Mouse (Mus musculus) midbrain, embryonic 15.5 days (tissue): ENCODE results near the gene Gpatch2. TPM values are rescaled to one million over a fixed set of nuclear protein-coding genes. Genes with fewer than 3 reads are reported as not detected.
A peak's percentile ranks its signal among the peaks of the same experiment; 100 is the strongest.

Source experiments
- ATAC-seq: fragments of 200-750 bp; cut with Nextera tagmentation; replicated peaks from 2 replicates; pipeline ENCODE4 v1.8.0; 2017; ENCODE audit warnings: moderate TSS enrichment
- H3K27ac ChIP-seq: fragments of 300-500 bp; sonication (generic); 2 replicates; pipeline ENCODE4 v1.5.1; 2015; ENCODE audit warnings: mild to moderate bottlenecking, inconsistent platforms
- H3K27me3 ChIP-seq: fragments of 300-500 bp; sonication (generic); replicated peaks from 2 replicates; pipeline ENCODE4 v1.6.1; 2015; ENCODE audit warnings: inconsistent platforms
- H3K36me3 ChIP-seq: fragments of 300-500 bp; sonication (generic); replicated peaks from 2 replicates; pipeline ENCODE4 v1.6.1; 2015; ENCODE audit warnings: inconsistent platforms
- H3K4me1 ChIP-seq: fragments of 300-500 bp; sonication (generic); 2 replicates; pipeline ENCODE4 v1.6.1; 2015; ENCODE audit warnings: inconsistent platforms
- H3K4me2 ChIP-seq: fragments of 300-500 bp; sonication (generic); 2 replicates; pipeline ENCODE4 v1.6.1; 2015; ENCODE audit warnings: inconsistent platforms, mild to moderate bottlenecking, moderate library complexity
- H3K4me3 ChIP-seq: fragments of 300-500 bp; sonication (generic); 2 replicates; pipeline ENCODE4 v1.5.1; 2015; ENCODE audit warnings: mild to moderate bottlenecking, inconsistent platforms
- H3K9ac ChIP-seq: fragments of 300-500 bp; sonication (generic); 2 replicates; pipeline ENCODE4 v1.6.1; 2015; ENCODE audit warnings: mild to moderate bottlenecking, inconsistent platforms
- H3K9me3 ChIP-seq: fragments of 300-500 bp; sonication (generic); 2 replicates; pipeline ENCODE4 v1.6.1; 2016; ENCODE audit warnings: inconsistent platforms
- WGBS: fragments of 180-500 bp; shearing (Covaris S2); methylation state at CpG from one replicate; pipeline ENCODE4 v1.1.7; 2015; ENCODE audit warnings: mixed read lengths; 5-methylcytosine and 5-hydroxymethylcytosine counted together
- polyA plus RNA-seq: library from polyadenylated mRNA; unstranded; fragments of >200 nt; fragmentation: Nextera tagmentation; extraction: Ambion mirVana; gene quantifications from 2 replicates; pipeline ENCODE4 v1.2.1, GENCODE M21; 2015

The Gpatch2 gene
- polyA plus RNA-seq, 1 experiment from 2014 or later: 18.6 TPM

DNA sequence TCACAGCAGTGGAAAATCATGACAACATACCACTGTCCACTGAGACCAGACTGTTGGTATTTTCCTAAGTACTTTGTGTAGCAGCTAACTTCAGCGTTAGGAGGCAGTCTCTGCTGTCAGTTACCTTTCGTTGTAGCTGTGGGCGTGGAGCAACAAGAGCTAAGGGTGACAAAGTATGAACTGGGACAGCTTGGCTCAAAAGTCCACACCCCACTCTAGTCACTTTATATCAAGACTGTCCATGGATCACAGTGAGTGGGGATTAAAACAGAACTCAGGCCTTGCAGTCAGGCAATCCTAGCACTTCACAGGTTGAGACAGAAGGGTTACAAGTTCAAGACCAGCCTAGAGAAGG is 77.1 kb downstream of the Gpatch2 start:
- Histone ChIP-seq H3K27me3 (no peaks in the 10 kb centered on the region), H3K4me1 (no peaks in the 10 kb centered on the region), H3K27ac (no peak overlapping the region), H3K9ac (no peak overlapping the region), H3K36me3 (no peaks in the 10 kb centered on the region), H3K4me3 (no peak overlapping the region), H3K9me3 (no peaks in the 10 kb centered on the region), H3K4me2 (no peak overlapping the region)
- WGBS: 94% methylated on average over 3 of the region's 3 CpGs
- ATAC-seq: no peak

GRCm38 (mm10) chr1:187293233-187293632 is 77.9 kb downstream of the Gpatch2 start:
- no peak overlapping the region for H3K27ac ChIP-seq
- H3K27me3 ChIP-seq: no peaks in the 10 kb centered on the region
- no peaks in the 10 kb centered on the region for H3K4me1 ChIP-seq
- no peak overlapping the region for H3K4me2 ChIP-seq
- no peak overlapping the region for H3K4me3 ChIP-seq
- no peaks in the 10 kb centered on the region for H3K36me3 ChIP-seq
- no peak for ATAC-seq
- 90% methylated on average over 3 of the region's 3 CpGs for WGBS
- no peaks in the 10 kb centered on the region for H3K9me3 ChIP-seq
- H3K9ac ChIP-seq: no peak overlapping the region

GRCm38 (mm10) chr1:187294522-187294921 is 79.2 kb downstream of the Gpatch2 start:
- Histone ChIP-seq H3K9me3 (no peaks in the 10 kb centered on the region), H3K27ac (no peak overlapping the region), H3K4me3 (no peak overlapping the region), H3K4me2 (no peak overlapping the region), H3K36me3 (no peaks in the 10 kb centered on the region), H3K27me3 (no peaks in the 10 kb centered on the region), H3K9ac (no peak overlapping the region), H3K4me1 (no peaks in the 10 kb centered on the region)
- 91% methylated on average over 5 of the region's 5 CpGs for WGBS
- no peak for ATAC-seq

DNA sequence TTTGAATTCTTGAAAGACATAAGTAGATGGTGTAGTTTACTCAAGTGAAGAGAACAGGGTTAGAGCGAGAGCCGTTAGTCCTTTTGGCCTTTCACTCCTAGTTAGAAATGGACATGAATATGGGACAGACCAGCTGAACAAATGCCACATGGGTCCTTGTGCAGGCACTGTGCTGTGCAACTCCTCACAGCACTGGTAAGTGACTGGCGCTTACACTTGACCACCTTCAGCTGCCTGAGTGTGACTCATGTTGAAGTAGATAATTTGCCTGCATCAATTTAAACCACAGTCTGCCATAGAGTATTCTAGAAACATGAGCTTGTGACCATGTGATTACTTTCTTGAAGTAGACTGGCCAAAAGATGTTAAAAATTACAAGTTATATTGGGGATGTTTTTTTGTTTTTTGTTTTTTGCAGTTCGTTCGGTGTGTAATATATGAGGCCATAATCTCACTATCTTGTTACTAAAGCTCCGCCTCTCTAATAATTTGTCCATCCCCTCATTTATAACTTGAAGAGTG is 79.8 kb downstream of the Gpatch2 start:
- H3K4me1 ChIP-seq: peaks cover 2% of the 10 kb centered on the region
- H3K36me3 ChIP-seq: no peaks in the 10 kb centered on the region
- WGBS: 96% methylated on average over 6 of the region's 6 CpGs
- H3K9me3 ChIP-seq: no peaks in the 10 kb centered on the region
- no peak overlapping the region for H3K4me2 ChIP-seq
- H3K27ac ChIP-seq: no peak overlapping the region
- no peak for ATAC-seq
- no peak overlapping the region for H3K4me3 ChIP-seq
- no peak overlapping the region for H3K9ac ChIP-seq
- H3K27me3 ChIP-seq: no peaks in the 10 kb centered on the region

DNA sequence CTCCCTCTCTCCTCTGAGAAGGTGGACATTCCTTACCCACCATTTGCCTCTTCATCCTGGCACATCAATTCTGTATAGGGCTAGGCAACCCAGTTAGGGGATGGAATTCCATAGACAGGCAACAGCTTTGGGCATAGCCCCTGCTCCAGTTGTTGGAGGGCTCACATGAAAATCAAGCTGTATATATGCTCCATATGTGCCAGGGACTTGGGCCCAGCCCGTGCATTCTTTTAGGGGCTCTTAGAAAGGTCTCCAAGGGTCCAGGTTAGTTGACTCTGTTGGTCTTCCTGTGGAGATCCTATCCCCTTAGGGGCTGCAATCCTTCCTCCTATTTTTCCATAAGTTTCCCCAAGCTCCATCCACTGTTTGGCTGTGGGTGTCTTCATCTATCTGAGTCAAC is 80.4 kb downstream of the Gpatch2 start:
- no peaks in the 10 kb centered on the region for H3K36me3 ChIP-seq
- 89% methylated on average over 1 of the region's 1 CpGs for WGBS
- no peak overlapping the region for H3K4me3 ChIP-seq
- no peak for ATAC-seq
- H3K9me3 ChIP-seq: no peaks in the 10 kb centered on the region
- H3K4me2 ChIP-seq: no peak overlapping the region
- H3K4me1 ChIP-seq: peaks cover 8% of the 10 kb centered on the region
- H3K9ac ChIP-seq: no peak overlapping the region
- no peak overlapping the region for H3K27ac ChIP-seq
- no peaks in the 10 kb centered on the region for H3K27me3 ChIP-seq

GRCm38 (mm10) chr1:187299236-187299635 is 83.9 kb downstream of the Gpatch2 start:
- Histone ChIP-seq H3K27me3 (no peaks in the 10 kb centered on the region), H3K36me3 (no peaks in the 10 kb centered on the region), H3K4me3 (no peak overlapping the region), H3K4me2 (no peak overlapping the region), H3K27ac (no peak overlapping the region), H3K9ac (no peak overlapping the region), H3K9me3 (no peaks in the 10 kb centered on the region), H3K4me1 (peaks cover 9% of the 10 kb centered on the region)
- 67% methylated on average over 4 of the region's 4 CpGs for WGBS
- ATAC-seq: 0 out of 2 replicates have a peak, but pooled peaks have one; percentile 45

DNA sequence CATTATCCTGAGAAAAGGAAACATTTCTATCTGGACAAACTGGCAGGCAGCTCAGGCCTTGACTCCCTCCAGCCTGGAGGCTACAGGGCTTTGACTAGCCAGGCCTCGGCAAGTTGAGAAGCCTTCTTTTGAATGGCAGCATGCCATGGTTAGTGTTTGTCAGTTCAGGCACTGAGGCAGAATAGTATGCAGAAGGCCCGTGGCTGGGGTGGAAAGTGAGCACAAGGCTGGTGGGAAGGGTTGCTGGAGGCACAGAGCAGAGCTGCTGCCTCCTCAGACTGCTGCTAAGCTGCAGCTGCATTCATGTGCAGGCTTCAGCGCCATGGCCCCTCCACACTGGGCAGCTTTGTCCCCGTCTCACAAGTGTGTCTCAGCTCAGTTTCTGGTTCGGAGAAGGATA is 85.3 kb downstream of the Gpatch2 start:
- WGBS: 36% methylated on average over 5 of the region's 5 CpGs
- Histone ChIP-seq H3K4me1 (peaks cover 9% of the 10 kb centered on the region), H3K4me2 (no peak overlapping the region), H3K27ac (0 out of 2 replicates have a peak overlapping the region, but pooled peaks have one; percentile 11), H3K4me3 (no peak overlapping the region), H3K36me3 (no peaks in the 10 kb centered on the region), H3K9me3 (no peaks in the 10 kb centered on the region), H3K27me3 (no peaks in the 10 kb centered on the region), H3K9ac (no peak overlapping the region)
- 0 out of 2 replicates have a peak, but pooled peaks have one; percentile 48 for ATAC-seq

GRCm38 (mm10) chr1:187303221-187303620 is 87.9 kb downstream of the Gpatch2 start:
- Histone ChIP-seq H3K27ac (no peak overlapping the region), H3K36me3 (no peaks in the 10 kb centered on the region), H3K4me2 (no peak overlapping the region), H3K27me3 (no peaks in the 10 kb centered on the region), H3K9me3 (no peaks in the 10 kb centered on the region), H3K4me1 (peaks cover 9% of the 10 kb centered on the region), H3K4me3 (no peak overlapping the region), H3K9ac (no peak overlapping the region)
- no peak for ATAC-seq
- WGBS: 67% methylated on average over 10 of the region's 10 CpGs

DNA sequence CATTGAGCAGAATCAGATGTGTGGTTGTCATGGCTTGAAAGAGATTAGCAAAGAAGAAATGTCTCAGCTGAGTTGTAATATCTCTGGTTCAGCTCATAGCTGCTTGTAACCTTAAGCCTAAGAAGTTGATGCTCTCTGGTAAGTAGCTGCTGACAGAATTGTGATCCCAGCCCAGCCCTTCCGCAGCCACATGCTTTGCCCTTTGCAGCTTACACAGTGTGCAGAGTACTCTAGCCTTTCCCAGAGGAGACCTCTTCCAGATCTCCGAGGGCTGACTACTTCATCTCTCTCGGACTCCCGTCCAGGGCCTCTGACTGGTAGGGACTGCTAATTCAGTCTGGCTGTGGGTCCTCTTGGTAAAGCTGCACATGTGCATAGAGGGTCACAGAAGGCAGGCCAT is 92.0 kb downstream of the Gpatch2 start:
- Histone ChIP-seq H3K4me3 (no peak overlapping the region), H3K4me2 (no peak overlapping the region), H3K36me3 (no peaks in the 10 kb centered on the region), H3K9ac (no peak overlapping the region), H3K4me1 (no peaks in the 10 kb centered on the region), H3K9me3 (no peaks in the 10 kb centered on the region), H3K27me3 (no peaks in the 10 kb centered on the region), H3K27ac (no peak overlapping the region)
- 89% methylated on average over 4 of the region's 4 CpGs for WGBS
- no peak for ATAC-seq

DNA sequence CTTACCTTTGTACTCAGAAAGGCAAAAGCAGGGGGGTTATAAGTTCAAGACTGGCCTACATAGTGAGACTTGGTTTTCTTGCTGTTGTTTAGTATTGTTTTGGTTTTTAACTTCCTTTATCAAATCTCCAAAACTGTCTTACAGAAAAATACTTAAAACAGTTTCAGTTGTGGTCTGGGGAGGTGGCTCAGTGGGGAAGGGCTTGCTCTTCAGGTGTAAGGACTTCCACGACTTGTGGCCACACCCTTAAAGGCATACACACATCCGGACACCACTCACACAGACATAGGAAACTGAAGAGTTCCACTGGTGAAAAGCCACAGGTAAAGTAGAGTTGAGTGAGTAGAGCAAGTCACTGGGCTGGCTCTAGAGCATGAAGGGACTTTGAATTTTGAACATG is 93.2 kb downstream of the Gpatch2 start:
- H3K27me3 ChIP-seq: no peaks in the 10 kb centered on the region
- no peak overlapping the region for H3K4me3 ChIP-seq
- ATAC-seq: no peak
- H3K4me1 ChIP-seq: no peaks in the 10 kb centered on the region
- H3K4me2 ChIP-seq: no peak overlapping the region
- no peak overlapping the region for H3K9ac ChIP-seq
- no peaks in the 10 kb centered on the region for H3K36me3 ChIP-seq
- 86% methylated on average over 2 of the region's 2 CpGs for WGBS
- H3K27ac ChIP-seq: no peak overlapping the region
- no peaks in the 10 kb centered on the region for H3K9me3 ChIP-seq

- Histone ChIP-seq H3K36me3 (no peaks in the 10 kb centered on the region), H3K27me3 (no peaks in the 10 kb centered on the region), H3K4me1 (no peaks in the 10 kb centered on the region), H3K9me3 (no peaks in the 10 kb centered on the region), H3K4me2 (no peak overlapping the region), H3K9ac (no peak overlapping the region), H3K4me3 (no peak overlapping the region), H3K27ac (no peak overlapping the region)
- no peak for ATAC-seq
- WGBS: 93% methylated on average over 6 of the region's 6 CpGs
These were observed 95.8 kb downstream of the Gpatch2 start for GRCm38 (mm10) chr1:187311122-187311521.

DNA sequence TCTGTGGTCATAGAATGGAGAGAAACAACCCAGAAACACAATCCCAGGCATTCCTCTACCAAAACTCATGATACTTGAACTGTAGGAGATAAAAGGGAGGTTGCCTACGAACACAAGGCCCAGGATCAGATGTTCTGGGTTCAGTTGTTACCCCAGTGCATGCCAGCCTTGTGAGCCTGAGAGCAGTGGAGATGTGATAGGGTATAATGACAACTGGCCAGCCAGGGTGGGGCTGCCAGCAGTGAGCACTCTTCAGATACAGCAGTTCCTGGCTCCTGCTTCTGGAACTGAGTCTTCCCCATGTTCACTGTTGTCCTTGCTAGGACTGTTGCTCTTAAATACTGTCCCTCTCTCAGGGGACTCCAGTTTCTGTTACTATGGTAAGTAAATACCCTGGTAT is 98.0 kb downstream of the Gpatch2 start:
- Histone ChIP-seq H3K4me1 (no peaks in the 10 kb centered on the region), H3K9ac (no peak overlapping the region), H3K9me3 (no peaks in the 10 kb centered on the region), H3K27me3 (no peaks in the 10 kb centered on the region), H3K36me3 (no peaks in the 10 kb centered on the region), H3K27ac (no peak overlapping the region), H3K4me2 (no peak overlapping the region), H3K4me3 (no peak overlapping the region)
- ATAC-seq: no peak
- WGBS: 93% methylated on average over 1 of the region's 1 CpGs

DNA sequence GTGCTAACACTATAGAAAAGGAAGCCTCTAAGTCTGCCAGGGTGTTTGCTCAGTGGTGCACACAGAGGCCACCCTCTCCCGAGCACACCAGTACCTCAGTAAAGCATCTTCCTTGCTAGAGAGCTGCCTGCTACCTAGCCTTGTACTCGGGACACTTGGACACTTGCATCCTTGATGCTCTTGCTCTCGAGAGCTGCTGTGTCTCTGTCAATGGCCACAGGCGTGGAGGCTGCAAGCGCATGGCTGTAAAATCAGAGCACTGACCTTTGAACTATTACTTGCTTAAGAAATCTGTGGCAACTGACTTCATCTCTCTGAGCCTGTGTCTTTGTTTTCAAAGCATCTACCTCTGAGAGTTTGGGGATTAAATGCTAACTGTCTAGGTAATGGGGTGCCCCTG is 98.5 kb downstream of the Gpatch2 start:
- Histone ChIP-seq H3K27ac (no peak overlapping the region), H3K4me3 (no peak overlapping the region), H3K27me3 (no peaks in the 10 kb centered on the region), H3K36me3 (no peaks in the 10 kb centered on the region), H3K4me2 (no peak overlapping the region), H3K4me1 (no peaks in the 10 kb centered on the region), H3K9me3 (no peaks in the 10 kb centered on the region), H3K9ac (no peak overlapping the region)
- no peak for ATAC-seq
- WGBS: 84% methylated on average over 5 of the region's 5 CpGs
